Mouse (Mus musculus) kidney, embryonic 16.5 days (tissue): Measurements from ENCODE around the gene Sfn. TPM values are rescaled to one million over a fixed set of nuclear protein-coding genes. Genes with fewer than 3 reads are reported as not detected.

Experiments used
- ATAC-seq: fragments of 200-750 bp; cut with Nextera tagmentation; 2 replicates; pipeline ENCODE4 v1.8.0; 2017; ENCODE audit warnings: moderate TSS enrichment; ENCODE audit not compliant: low FRiP score, low TSS enrichment
- H3K27ac ChIP-seq: fragments of 300-500 bp; sonication (generic); 2 replicates; pipeline ENCODE4 v1.5.1; 2014; ENCODE audit warnings: low read length
- H3K27me3 ChIP-seq: fragments of 300-500 bp; sonication (generic); 2 replicates; pipeline ENCODE4 v1.6.1; 2014; ENCODE audit warnings: low read length, control low read depth, mixed read lengths; ENCODE audit not compliant: insufficient read depth
- H3K36me3 ChIP-seq: fragments of 300-500 bp; sonication (generic); 2 replicates; pipeline ENCODE4 v1.6.1; 2014; ENCODE audit warnings: low read length, control low read depth, mixed read lengths; ENCODE audit not compliant: insufficient read depth
- H3K4me1 ChIP-seq: fragments of 300-500 bp; sonication (generic); 2 replicates; pipeline ENCODE4 v1.6.1; 2014; ENCODE audit warnings: low read length, control low read depth, mixed read lengths; ENCODE audit not compliant: insufficient read depth
- H3K4me2 ChIP-seq: fragments of 300-500 bp; sonication (generic); replicated peaks from 2 replicates; pipeline ENCODE4 v1.6.1; 2014; ENCODE audit warnings: low read depth, low read length
- H3K4me3 ChIP-seq: fragments of 300-500 bp; sonication (generic); 2 replicates; pipeline ENCODE4 v1.5.1; 2014; ENCODE audit warnings: mild to moderate bottlenecking, low read length
- H3K9ac ChIP-seq: fragments of 300-500 bp; sonication (generic); replicated peaks from 2 replicates; pipeline ENCODE4 v1.6.1; 2014; ENCODE audit warnings: low read length
- H3K9me3 ChIP-seq: fragments of 300-500 bp; sonication (generic); 2 replicates; pipeline ENCODE4 v1.6.1; 2016; ENCODE audit warnings: low read length, control low read depth
- WGBS: fragments of 180-500 bp; shearing (Covaris S2); extraction: QIAGEN DNeasy Blood & Tissue Kit; methylation state at CpG from one replicate; pipeline ENCODE4 v1.1.7; 2014; 5-methylcytosine and 5-hydroxymethylcytosine counted together
- microRNA-seq: library from miRNA; unstranded; fragments of <30 nt; microRNA quantifications from one replicate; pipeline ENCODE4, GENCODE M21; 2016
- polyA plus RNA-seq: library from polyadenylated mRNA; unstranded; fragments of >200 nt; fragmentation: Nextera tagmentation; extraction: Ambion mirVana; gene quantifications from 2 replicates; pipeline ENCODE4 v1.2.1, GENCODE M21; 2015

The Sfn gene
- polyA plus RNA-seq, 1 experiment from 2014 or later: 20.7 TPM

DNA sequence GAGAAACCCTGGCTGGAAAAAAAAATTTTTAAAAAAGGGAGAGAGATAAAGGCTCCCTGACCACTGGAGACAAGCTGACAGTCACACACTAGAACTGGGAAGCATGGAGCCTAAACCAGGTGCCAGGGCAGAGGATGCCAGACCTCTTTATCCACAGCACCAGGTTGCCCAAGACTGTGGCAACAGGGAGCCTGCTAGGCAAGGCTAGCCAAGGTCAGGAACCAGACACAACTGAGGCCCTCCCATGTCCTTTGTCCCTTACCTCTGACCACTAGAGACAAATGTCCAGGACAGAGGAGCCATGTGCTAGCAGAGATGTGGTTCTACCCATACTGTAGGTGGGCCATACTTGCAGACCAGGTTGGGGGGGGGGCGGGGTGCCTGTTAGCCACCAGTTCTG, 49.9 kb downstream of the Sfn start:
- H3K36me3 ChIP-seq: no peaks in the 10 kb centered on the region
- 0 out of 2 replicates have a peak, but pooled peaks cover 3% of the 10 kb centered on the region for H3K27me3 ChIP-seq
- H3K27ac ChIP-seq: no peak overlapping the region
- H3K4me1 ChIP-seq: no peaks in the 10 kb centered on the region
- no peak overlapping the region for H3K9ac ChIP-seq
- H3K4me3 ChIP-seq: no peak overlapping the region
- no peak overlapping the region for H3K4me2 ChIP-seq
- no peaks in the 10 kb centered on the region for H3K9me3 ChIP-seq
- WGBS: 100% methylated on average over 1 of the region's 1 CpGs
- no peak for ATAC-seq

Small RNA genes lying within 50 kb of the gene (microRNA-seq; reads per million reads assigned to microRNA genes)
- gene Gm23158: not detected

Other genes with a start within 250 kb of the Sfn start
- 12.9 and 14.4 TPM in 2 replicates for gene Wdtc1, start 248.7 kb downstream of the Sfn start, polyA plus RNA-seq
- 9.5 and 10.7 TPM in 2 replicates for gene Slc9a1, start 232.5 kb downstream of the Sfn start, polyA plus RNA-seq
- gene Tent5b, start 122.0 kb downstream of the Sfn start, polyA plus RNA-seq: 1.6 TPM in 2 replicates
- gene Trnp1, start 103.6 kb downstream of the Sfn start, polyA plus RNA-seq: 0.41 and 0.75 TPM in 2 replicates
- gene Kdf1, start 83.2 kb downstream of the Sfn start, polyA plus RNA-seq: 26.9 and 29.6 TPM in 2 replicates
- 293 and 321 TPM in 2 replicates for gene Nudc, start 56.2 kb downstream of the Sfn start, polyA plus RNA-seq
- 0.57 and 0.97 TPM in 2 replicates for gene Nr0b2, start 48.8 kb downstream of the Sfn start, polyA plus RNA-seq
- 7.5 and 8.3 TPM in 2 replicates for gene Gpatch3, start 27.4 kb downstream of the Sfn start, polyA plus RNA-seq
- gene Gpn2, start 17.8 kb downstream of the Sfn start, polyA plus RNA-seq: 20.9 and 21.0 TPM in 2 replicates
- 2.4 and 4.4 TPM in 2 replicates for gene Zdhhc18, start 48.0 kb upstream of the Sfn start, polyA plus RNA-seq
- 19.2 and 22.7 TPM in 2 replicates for gene Pigv, start 70.5 kb upstream of the Sfn start, polyA plus RNA-seq
- 30.5 and 35.0 TPM in 2 replicates for gene Arid1a, start 154.6 kb upstream of the Sfn start, polyA plus RNA-seq